Mouse (Mus musculus) limb, embryonic 15.5 days (tissue): ENCODE data around the gene Mipep. TPM values are rescaled to one million over a fixed set of nuclear protein-coding genes. Genes with fewer than 3 reads are reported as not detected.
A peak's percentile ranks its signal among the peaks of the same experiment; 100 is the strongest.

Experiments used
- ATAC-seq: fragments of 200-750 bp; cut with Nextera tagmentation; 2 replicates; pipeline ENCODE4 v1.8.0; 2017; ENCODE audit warnings: low read depth, moderate TSS enrichment; ENCODE audit not compliant: insufficient number of reproducible peaks, low FRiP score, low TSS enrichment
- H3K27ac ChIP-seq: fragments of 300-500 bp; sonication (generic); 2 replicates; pipeline ENCODE4 v1.5.1; 2015; ENCODE audit warnings: moderate library complexity, mild to moderate bottlenecking, inconsistent platforms
- H3K27me3 ChIP-seq: fragments of 300-500 bp; sonication (generic); 2 replicates; pipeline ENCODE4 v1.6.1; 2015; ENCODE audit warnings: inconsistent platforms
- H3K36me3 ChIP-seq: fragments of 300-500 bp; sonication (generic); 2 replicates; pipeline ENCODE4 v1.6.1; 2015; ENCODE audit warnings: inconsistent platforms
- H3K4me1 ChIP-seq: fragments of 300-500 bp; sonication (generic); 2 replicates; pipeline ENCODE4 v1.6.1; 2015; ENCODE audit warnings: inconsistent platforms
- H3K4me2 ChIP-seq: fragments of 300-500 bp; sonication (generic); 2 replicates; pipeline ENCODE4 v1.6.1; 2015; ENCODE audit warnings: mild to moderate bottlenecking, inconsistent platforms
- H3K4me3 ChIP-seq: fragments of 300-500 bp; sonication (generic); 2 replicates; pipeline ENCODE4 v1.5.1; 2015; ENCODE audit warnings: mild to moderate bottlenecking, inconsistent platforms
- H3K9ac ChIP-seq: fragments of 300-500 bp; sonication (generic); 2 replicates; pipeline ENCODE4 v1.6.1; 2015; ENCODE audit warnings: inconsistent platforms
- H3K9me3 ChIP-seq: fragments of 300-500 bp; sonication (generic); 2 replicates; pipeline ENCODE4 v1.6.1; 2016; ENCODE audit warnings: inconsistent platforms
- WGBS: fragments of 180-500 bp; shearing (Covaris S2); methylation state at CpG from one replicate; pipeline ENCODE4 v1.1.7; 2015; 5-methylcytosine and 5-hydroxymethylcytosine counted together
- polyA plus RNA-seq: library from polyadenylated mRNA; unstranded; fragments of >200 nt; fragmentation: Nextera tagmentation; extraction: Ambion mirVana; gene quantifications from 2 replicates; pipeline ENCODE4 v1.2.1, GENCODE M21; 2015

Mipep gene
- polyA plus RNA-seq, 1 experiment from 2014 or later, result 18.4 TPM

DNA sequence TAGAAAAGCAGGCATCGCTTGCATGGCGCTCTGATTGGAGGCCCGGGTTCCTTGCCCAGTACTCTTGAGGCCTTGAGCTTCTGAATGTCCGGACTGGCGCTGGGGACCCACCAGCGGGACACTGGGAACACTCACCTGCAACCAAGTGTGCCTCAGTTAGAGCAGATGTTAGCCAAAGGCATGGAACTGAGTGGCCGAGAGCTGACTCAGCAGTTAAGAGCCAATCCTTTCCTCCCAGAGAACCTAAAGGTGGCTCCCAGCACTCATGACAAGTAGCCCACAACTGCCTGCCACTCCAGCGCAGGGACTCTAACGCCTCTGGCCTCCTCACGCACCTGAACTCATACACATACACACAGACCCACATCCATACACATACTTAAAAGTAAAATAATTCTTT, 109.5 kb downstream of the Mipep start:
- H3K4me3 ChIP-seq, result no peak overlapping the region

DNA sequence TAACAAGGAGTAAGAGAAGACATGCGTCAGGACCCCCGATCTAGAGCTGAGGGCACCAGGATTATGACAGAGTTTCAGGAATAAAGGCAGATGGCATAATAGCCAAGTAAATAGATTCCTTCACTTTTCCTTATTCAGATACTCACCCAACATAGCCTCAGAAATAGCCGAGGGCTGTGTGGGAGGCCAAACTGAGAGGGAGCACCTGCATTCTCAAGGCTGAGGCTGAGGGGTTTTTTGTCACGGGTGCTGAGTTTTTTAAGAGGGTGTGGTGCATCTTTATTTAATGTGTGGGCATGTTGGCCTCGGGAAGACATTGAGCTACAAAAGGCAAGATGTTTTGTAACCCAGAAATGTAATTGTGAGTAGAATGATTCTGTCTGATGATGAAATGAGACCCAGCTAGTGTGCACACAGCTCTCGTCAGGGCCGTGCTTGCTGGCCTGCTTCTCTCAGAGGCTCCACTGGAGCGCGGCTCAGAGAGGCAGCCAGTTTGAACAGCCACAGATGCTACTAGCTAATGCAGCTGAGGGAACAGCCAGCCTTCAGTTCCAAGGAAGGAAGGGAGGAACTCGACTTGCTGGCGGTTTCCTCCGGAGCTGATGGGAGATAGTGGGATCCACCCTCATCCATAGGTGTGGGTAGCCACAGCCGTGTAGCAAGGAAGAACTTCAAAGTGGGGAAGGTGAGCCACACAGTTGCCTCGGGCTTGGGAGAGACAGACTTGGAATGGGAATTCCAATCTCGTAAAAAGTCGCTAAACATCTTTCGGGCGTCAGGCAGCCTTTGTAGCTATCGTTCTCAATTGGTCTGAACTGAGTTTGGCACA, 111.0 kb downstream of the Mipep start:
- Histone ChIP-seq H3K36me3 (no peaks in the 10 kb centered on the region), H3K9me3 (no peaks in the 10 kb centered on the region), H3K27me3 (no peaks in the 10 kb centered on the region), H3K4me1 (0 out of 2 replicates have a peak, but pooled peaks cover 3% of the 10 kb centered on the region), H3K27ac (0 out of 2 replicates have a peak overlapping the region, but pooled peaks have one; percentile 5), H3K4me3 (no peak overlapping the region), H3K9ac (no peak overlapping the region), H3K4me2 (no peak overlapping the region)
- ATAC-seq, result no peak; the same call in 1 of the 2 replicates
- 48% methylated on average over 19 of the region's 19 CpGs for WGBS

More for the DNA sequence above, 109.5 kb downstream of the Mipep start:
- WGBS, result 91% methylated on average over 10 of the region's 10 CpGs
- Histone ChIP-seq H3K9me3 (no peaks in the 10 kb centered on the region), H3K27me3 (no peaks in the 10 kb centered on the region), H3K4me2 (no peak overlapping the region), H3K36me3 (no peaks in the 10 kb centered on the region), H3K9ac (no peak overlapping the region), H3K27ac (no peak overlapping the region), H3K4me1 (0 out of 2 replicates have a peak, but pooled peaks cover 3% of the 10 kb centered on the region)
- no peak for ATAC-seq

GRCm38 (mm10) chr14:60898086-60898667, 113.8 kb downstream of the Mipep start:
- H3K9me3 ChIP-seq, result no peaks in the 10 kb centered on the region
- H3K4me3 ChIP-seq, result no peak overlapping the region
- no peak overlapping the region for H3K4me2 ChIP-seq
- H3K27ac ChIP-seq, result no peak overlapping the region
- ATAC-seq, result no peak
- no peak overlapping the region for H3K9ac ChIP-seq
- 0 out of 2 replicates have a peak, but pooled peaks cover 3% of the 10 kb centered on the region for H3K4me1 ChIP-seq
- WGBS, result 78% methylated on average over 5 of the region's 5 CpGs
- H3K27me3 ChIP-seq, result no peaks in the 10 kb centered on the region
- no peaks in the 10 kb centered on the region for H3K36me3 ChIP-seq

- Histone ChIP-seq H3K4me2 (no peak overlapping the region), H3K4me3 (no peak overlapping the region), H3K9me3 (no peaks in the 10 kb centered on the region), H3K36me3 (no peaks in the 10 kb centered on the region), H3K4me1 (0 out of 2 replicates have a peak, but pooled peaks cover 6% of the 10 kb centered on the region), H3K27me3 (no peaks in the 10 kb centered on the region), H3K9ac (no peak overlapping the region), H3K27ac (no peak overlapping the region)
- 0 out of 2 replicates have a peak, but pooled peaks have one; percentile 48 for ATAC-seq
- 38% methylated on average over 4 of the region's 4 CpGs for WGBS
These were observed 120.1 kb downstream of the Mipep start for GRCm38 (mm10) chr14:60904501-60904900.

- no peak overlapping the region for H3K27ac ChIP-seq
- H3K4me3 ChIP-seq, result no peak overlapping the region
- no peak overlapping the region for H3K4me2 ChIP-seq
- no peak overlapping the region for H3K9ac ChIP-seq
- no peaks in the 10 kb centered on the region for H3K9me3 ChIP-seq
- no peaks in the 10 kb centered on the region for H3K36me3 ChIP-seq
- H3K27me3 ChIP-seq, result no peaks in the 10 kb centered on the region
- WGBS, result 77% methylated on average over 10 of the region's 10 CpGs
- no peak for ATAC-seq
- 0 out of 2 replicates have a peak, but pooled peaks cover 9% of the 10 kb centered on the region for H3K4me1 ChIP-seq
These were observed 122.3 kb downstream of the Mipep start for GRCm38 (mm10) chr14:60906421-60907374.

GRCm38 (mm10) chr14:60909351-60909750, 125.0 kb downstream of the Mipep start:
- no peaks in the 10 kb centered on the region for H3K36me3 ChIP-seq
- WGBS, result 86% methylated on average over 4 of the region's 4 CpGs
- H3K9ac ChIP-seq, result no peak overlapping the region
- no peaks in the 10 kb centered on the region for H3K9me3 ChIP-seq
- no peak overlapping the region for H3K27ac ChIP-seq
- H3K27me3 ChIP-seq, result no peaks in the 10 kb centered on the region
- H3K4me2 ChIP-seq, result no peak overlapping the region
- H3K4me3 ChIP-seq, result no peak overlapping the region
- peaks cover 13% of the 10 kb centered on the region; the same call in 1 of the 2 replicates for H3K4me1 ChIP-seq
- no peak for ATAC-seq

DNA sequence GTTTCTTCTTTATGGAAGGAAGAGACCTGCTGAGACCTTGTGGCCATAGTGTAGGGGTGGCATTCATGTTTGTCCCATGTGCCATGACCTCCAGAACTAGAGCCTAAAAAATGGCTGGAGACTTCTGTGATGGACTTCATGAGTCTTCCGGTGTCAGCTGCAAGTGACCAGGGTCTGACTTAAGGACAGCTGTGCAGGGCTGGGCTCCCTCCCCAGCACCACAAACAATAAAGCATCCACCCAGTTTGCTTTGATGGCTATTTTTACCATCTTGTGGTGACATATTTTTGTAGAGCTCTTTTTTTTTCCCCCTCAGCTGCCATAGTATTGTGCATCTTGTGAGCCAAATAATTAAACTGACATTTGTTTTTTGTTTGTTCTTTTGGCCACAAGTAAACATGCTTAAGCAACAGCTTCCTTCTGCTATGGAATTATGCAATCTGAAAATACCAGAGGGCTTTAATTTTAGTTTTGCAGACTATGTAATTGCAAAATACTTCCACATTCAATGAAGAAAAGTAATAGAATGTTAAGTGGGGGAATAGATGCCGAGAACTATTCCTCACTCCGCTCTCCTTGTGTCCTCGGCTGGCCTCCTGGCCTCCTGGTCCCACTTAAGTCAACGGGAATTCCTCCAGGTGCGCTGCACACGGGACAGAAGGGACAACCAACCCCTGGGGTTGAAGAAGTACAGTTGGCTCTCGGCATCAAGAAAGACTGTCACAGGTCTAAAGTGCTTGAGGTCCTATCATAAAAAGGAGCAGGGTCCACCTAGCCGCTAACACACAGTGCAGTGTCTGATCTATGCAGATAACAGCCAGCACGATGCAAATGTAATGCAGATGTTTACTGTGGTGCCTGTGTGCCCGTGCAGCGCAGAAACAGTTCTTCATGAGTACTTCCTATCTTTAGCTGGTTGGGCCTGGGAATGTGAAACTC, 126.4 kb downstream of the Mipep start:
- Histone ChIP-seq H3K27ac (no peak overlapping the region; the same call in 1 of the 2 replicates), H3K9me3 (no peaks in the 10 kb centered on the region), H3K27me3 (no peaks in the 10 kb centered on the region), H3K4me2 (no peak overlapping the region), H3K36me3 (no peaks in the 10 kb centered on the region), H3K9ac (no peak overlapping the region), H3K4me3 (no peak overlapping the region), H3K4me1 (peaks cover 9% of the 10 kb centered on the region; the same call in 1 of the 2 replicates)
- ATAC-seq, result no peak
- 66% methylated on average over 12 of the region's 12 CpGs for WGBS

- ATAC-seq, result no peak
- no peak overlapping the region for H3K27ac ChIP-seq
- 27% methylated on average over 8 of the region's 8 CpGs for WGBS
- no peaks in the 10 kb centered on the region for H3K36me3 ChIP-seq
- H3K9me3 ChIP-seq, result no peaks in the 10 kb centered on the region
- no peaks in the 10 kb centered on the region for H3K27me3 ChIP-seq
- no peak overlapping the region for H3K9ac ChIP-seq
- H3K4me2 ChIP-seq, result no peak overlapping the region
- H3K4me1 ChIP-seq, result peaks cover 21% of the 10 kb centered on the region; the same call in 1 of the 2 replicates
- H3K4me3 ChIP-seq, result no peak overlapping the region
These were observed 128.7 kb downstream of the Mipep start for GRCm38 (mm10) chr14:60912981-60913468.

GRCm38 (mm10) chr14:60916661-60917060, 132.3 kb downstream of the Mipep start:
- Histone ChIP-seq H3K27me3 (no peaks in the 10 kb centered on the region), H3K9me3 (no peaks in the 10 kb centered on the region), H3K36me3 (no peaks in the 10 kb centered on the region), H3K27ac (peak overlapping the region; percentile 35; the same call in 1 of the 2 replicates), H3K4me1 (peaks cover 17% of the 10 kb centered on the region; the same call in 1 of the 2 replicates), H3K4me3 (no peak overlapping the region), H3K4me2 (no peak overlapping the region), H3K9ac (no peak overlapping the region)
- WGBS, result 24% methylated on average over 4 of the region's 4 CpGs
- no peak for ATAC-seq

GRCm38 (mm10) chr14:60926011-60926410, 141.6 kb downstream of the Mipep start:
- Histone ChIP-seq H3K9ac (no peak overlapping the region), H3K4me1 (no peaks in the 10 kb centered on the region), H3K4me3 (no peak overlapping the region), H3K9me3 (no peaks in the 10 kb centered on the region), H3K27ac (no peak overlapping the region), H3K36me3 (no peaks in the 10 kb centered on the region), H3K4me2 (no peak overlapping the region), H3K27me3 (no peaks in the 10 kb centered on the region)
- no peak for ATAC-seq
- WGBS, result 80% methylated on average over 1 of the region's 1 CpGs
